In genomic region chr15:82825866-82826265, GRCm38 (mm10) we compare ENCODE assay signal across 28 mouse cellular contexts. TPM values are rescaled to one million over a fixed set of nuclear protein-coding genes. Genes with fewer than 3 reads are reported as not detected.
"Had no signal": no experiment of that assay in that cellular context is flagged by ENCODE, and none has a peak within 500 bp of the region (broad histone marks: within the 10 kb centered on the region; RNA-seq: fewer than 3 reads in every experiment).

No protein-coding gene starts in this region.

- H3K27me3 ChIP-seq: heart, embryonic 13.5 days; heart, embryonic 15.5 days; hindbrain, embryonic 13.5 days; hindbrain, embryonic 15.5 days; kidney, embryonic 15.5 days; limb, embryonic 13.5 days; limb, embryonic 15.5 days; liver, embryonic 12.5 days had no signal

- DNase-seq: gastrocnemius, adult 2 months; gastrocnemius, postnatal 10 days; gastrocnemius, postnatal 25 days; heart, adult 18-20 months; heart, postnatal 14 days; heart, postnatal 36 days; kidney, adult 11 months; kidney, adult 2 months; kidney, adult 9 months; kidney, postnatal 14 days; kidney, postnatal 36 days; layer of hippocampus, adult 9-11 months; layer of hippocampus, postnatal 36 days; left cerebral cortex, postnatal 4 days had no signal

- ATAC-seq: hindbrain, postnatal 0 days; intestine, embryonic 16.5 days; liver, embryonic 12.5 days had no signal

- H3K4me2 ChIP-seq: heart, embryonic 13.5 days; heart, embryonic 15.5 days; hindbrain, embryonic 13.5 days; hindbrain, embryonic 15.5 days; kidney, embryonic 15.5 days; limb, embryonic 13.5 days; limb, embryonic 15.5 days; liver, embryonic 12.5 days had no signal

- H3K9me3 ChIP-seq: heart, embryonic 10.5 days; heart, embryonic 13.5 days; heart, embryonic 15.5 days; hindbrain, embryonic 13.5 days; hindbrain, embryonic 15.5 days; kidney, embryonic 15.5 days; limb, embryonic 13.5 days; limb, embryonic 15.5 days; liver, embryonic 12.5 days had no signal

- H3K36me3 ChIP-seq: heart, embryonic 15.5 days; hindbrain, embryonic 15.5 days had no signal

- H3K9ac ChIP-seq: heart, embryonic 13.5 days; heart, embryonic 15.5 days; hindbrain, embryonic 13.5 days; hindbrain, embryonic 15.5 days; kidney, embryonic 15.5 days; limb, embryonic 13.5 days; limb, embryonic 15.5 days; liver, embryonic 12.5 days had no signal

- H3K27ac ChIP-seq: gastrocnemius, adult 2 months; heart, embryonic 10.5 days; heart, embryonic 13.5 days; heart, embryonic 15.5 days; hindbrain, embryonic 13.5 days; hindbrain, embryonic 15.5 days; hindbrain, postnatal 0 days; kidney, embryonic 15.5 days; kidney, postnatal 0 days; limb, embryonic 13.5 days; limb, embryonic 15.5 days; liver, embryonic 12.5 days had no signal

- H3K4me1 ChIP-seq: limb, embryonic 13.5 days; limb, embryonic 15.5 days; liver, embryonic 12.5 days had no signal

- H3K4me3 ChIP-seq: gastrocnemius, adult 2 months; heart, embryonic 10.5 days; heart, embryonic 13.5 days; heart, embryonic 15.5 days; hindbrain, embryonic 13.5 days; hindbrain, embryonic 15.5 days; kidney, embryonic 15.5 days; limb, embryonic 13.5 days; limb, embryonic 15.5 days; liver, embryonic 12.5 days had no signal

RNA-seq across cellular contexts. Expression of gene Cyp2d26, which starts 31.8 kb away (rescaled TPM):
- polyA plus RNA-seq: heart, embryonic 13.5 days; heart, postnatal 0 days; hindbrain, embryonic 11.5 days; hindbrain, embryonic 13.5 days; hindbrain, embryonic 15.5 days; hindbrain, postnatal 0 days; limb, embryonic 13.5 days had no signal
